Mouse (Mus musculus) sigmoid colon, adult 10 weeks (tissue): Measurements from ENCODE around the gene Kif3b. TPM values are rescaled to one million over a fixed set of nuclear protein-coding genes. Genes with fewer than 3 reads are reported as not detected.

ENCODE experiments used
- polyA plus RNA-seq: library from polyadenylated mRNA; stranded (reverse); fragments of 350-450 nt; fragmentation: Illumina TruSeq; extraction: RNeasy Lipid Tissue Mini Kit (QIAGEN cat#74804); gene quantifications from one replicate; pipeline ENCODE4 v1.2.3, GENCODE M21; 2014; ENCODE audit warnings: low read depth, low replicate concordance

Kif3b gene
- 24.2 TPM for polyA plus RNA-seq

DNA sequence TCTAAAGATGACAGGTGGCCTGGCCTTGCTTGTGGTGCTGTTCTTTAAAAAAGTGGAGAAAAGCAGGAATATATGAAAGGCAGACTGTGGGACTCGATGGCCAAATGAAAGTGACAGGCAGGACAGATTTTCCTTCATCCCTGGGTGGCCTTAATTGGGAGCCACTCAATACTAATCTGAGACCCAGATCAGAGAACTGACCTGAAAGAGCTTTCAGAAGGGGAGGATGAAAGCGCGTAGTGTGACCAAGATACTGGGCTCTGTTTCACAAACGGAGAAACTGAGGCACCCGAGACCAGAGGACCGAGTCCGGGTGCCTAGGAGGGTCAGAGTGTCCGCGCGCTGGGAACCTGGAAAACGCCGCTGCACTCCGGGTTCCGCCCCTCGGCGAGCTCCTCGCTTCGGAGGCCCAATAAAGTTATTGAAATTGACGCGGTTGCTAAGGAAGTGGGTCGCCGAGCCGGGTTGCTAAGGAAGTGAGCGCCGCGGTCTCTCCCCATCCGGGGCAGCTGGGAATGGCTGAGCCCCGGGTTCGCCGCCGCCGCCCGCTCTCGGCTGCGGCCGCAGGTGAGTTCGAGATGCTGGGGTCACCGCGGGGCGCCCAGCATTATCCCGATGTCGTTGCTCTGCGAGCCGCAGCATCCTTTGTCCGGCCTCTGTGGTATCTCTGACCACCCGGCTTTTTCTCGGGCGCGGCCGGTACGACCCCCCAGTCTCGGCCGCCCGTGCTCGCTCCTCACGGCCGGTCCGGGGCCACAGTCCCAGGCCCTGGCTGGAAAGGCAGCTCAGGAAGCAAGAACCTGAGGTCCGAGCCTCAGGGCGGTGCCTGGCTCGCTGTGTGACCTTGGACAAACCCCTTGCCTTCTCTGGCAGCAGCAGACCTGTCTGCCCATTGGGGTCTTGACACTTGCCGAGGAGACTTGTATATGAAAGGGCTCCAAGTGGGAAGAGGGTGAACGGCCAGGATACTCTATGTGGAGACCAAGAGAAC, at the start of gene Kif3b:
Gene Kif3b, plus strand, starts transcription at position 476 of the 991 bp plus-strand sequence.

DNA sequence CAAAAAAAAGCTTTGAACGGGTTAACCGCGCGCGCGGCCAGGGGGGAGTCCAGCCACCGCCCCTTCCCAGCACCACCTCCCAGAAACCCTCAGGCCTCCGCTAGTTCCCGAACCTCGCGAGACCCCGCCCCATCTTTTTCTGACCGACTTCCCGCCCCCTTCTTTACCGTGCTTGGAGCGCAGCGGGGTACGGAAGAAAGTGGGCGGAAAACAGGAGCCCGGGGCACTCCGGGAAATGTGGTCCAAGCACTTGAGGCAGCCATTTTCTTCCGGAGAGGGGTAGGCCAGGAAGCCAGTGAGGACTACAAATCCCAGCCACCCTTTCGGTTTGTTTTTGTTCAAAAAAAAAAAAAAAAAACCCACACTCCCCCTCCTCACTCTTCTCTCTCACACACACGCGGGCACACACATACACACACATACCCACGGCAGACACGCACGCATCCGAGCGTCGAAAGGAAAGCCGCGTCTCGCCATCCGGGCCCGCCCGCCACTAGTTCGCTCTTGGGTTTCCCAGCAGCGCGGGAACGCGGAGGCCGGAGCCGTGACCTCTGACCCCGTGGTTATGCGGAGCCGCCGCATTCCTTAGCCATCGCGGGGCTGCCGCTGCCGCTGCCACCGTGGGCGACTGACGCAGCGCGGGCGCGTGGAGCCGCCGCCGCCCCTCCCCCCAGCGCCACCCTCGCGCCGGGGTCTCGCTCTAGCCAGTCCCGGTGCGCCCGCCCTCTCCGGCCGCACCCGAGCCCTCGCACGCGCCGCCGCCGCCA, 54.4 kb downstream of the Kif3b start, which contains the start of gene Asxl1:
Gene Asxl1, plus strand, starts transcription at position 376 of the 767 bp plus-strand sequence.

Other genes starting within 250 kb of the Kif3b start
- gene Ccm2l, start 225.5 kb upstream of the Kif3b start, polyA plus RNA-seq = 0.91 TPM
- gene Hck, start 182.9 kb upstream of the Kif3b start, polyA plus RNA-seq = 0.41 TPM
- gene Tm9sf4, start 130.1 kb upstream of the Kif3b start, polyA plus RNA-seq = 75.4 TPM
- 1.6 TPM for gene Tspyl3, start 66.0 kb upstream of the Kif3b start, polyA plus RNA-seq
- 25.4 TPM for gene Plagl2, start 50.0 kb upstream of the Kif3b start, polyA plus RNA-seq
- gene Pofut1, start 49.9 kb upstream of the Kif3b start, polyA plus RNA-seq = 20.4 TPM
- gene Asxl1, start 54.4 kb downstream of the Kif3b start, polyA plus RNA-seq = 26.2 TPM
- not detected for gene 4930404H24Rik, start 201.4 kb downstream of the Kif3b start, polyA plus RNA-seq
- 26.0 TPM for gene Nol4l, start 238.6 kb downstream of the Kif3b start, polyA plus RNA-seq